Mouse (Mus musculus) layer of hippocampus, adult 9-11 months (tissue): ENCODE results near the gene Epc2.

Experiments
- DNase-seq: peaks from one replicate; pipeline ENCODE4 v3.0.0; 2022

Epc2 gene

DNA sequence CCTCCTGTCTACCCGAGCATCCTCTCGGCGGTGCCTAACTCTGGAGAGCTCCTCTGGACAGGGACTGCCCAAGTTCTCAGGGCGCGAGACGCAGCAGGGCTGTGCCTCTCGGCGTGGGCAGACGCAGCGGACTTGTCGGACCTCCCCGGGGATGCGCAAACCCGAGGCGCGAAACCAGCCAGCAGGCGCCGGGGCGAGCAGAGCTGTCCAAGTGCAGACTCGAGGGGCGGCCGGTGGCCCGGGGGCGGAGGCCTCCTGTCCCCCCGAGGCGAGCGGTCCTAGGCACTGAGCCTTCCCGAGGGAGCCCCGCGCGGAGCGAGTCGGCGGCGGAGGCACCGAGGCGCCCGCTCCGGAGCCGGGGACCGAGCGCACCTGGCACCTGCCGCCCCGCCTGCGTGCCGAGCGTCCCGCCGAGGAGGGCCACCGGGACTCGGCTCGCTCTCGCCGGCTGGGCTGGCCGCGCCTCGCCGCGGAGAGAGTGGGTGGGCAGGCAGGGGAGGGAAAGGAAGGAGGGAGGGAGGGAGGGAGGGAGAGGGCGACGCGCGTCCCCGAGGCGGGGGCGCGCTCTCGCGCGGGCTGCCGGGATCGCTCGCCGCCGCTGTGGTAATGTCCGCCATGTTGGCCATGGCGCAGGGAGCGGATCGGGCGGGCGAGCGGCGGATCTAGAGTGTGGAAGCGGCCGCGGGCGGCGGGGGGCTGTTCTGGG is at the start of gene Epc2:
TSS of gene Epc2 (plus strand) at position 556 of the 706 bp plus-strand sequence.
- peak; percentile 79 for DNase-seq

DNA sequence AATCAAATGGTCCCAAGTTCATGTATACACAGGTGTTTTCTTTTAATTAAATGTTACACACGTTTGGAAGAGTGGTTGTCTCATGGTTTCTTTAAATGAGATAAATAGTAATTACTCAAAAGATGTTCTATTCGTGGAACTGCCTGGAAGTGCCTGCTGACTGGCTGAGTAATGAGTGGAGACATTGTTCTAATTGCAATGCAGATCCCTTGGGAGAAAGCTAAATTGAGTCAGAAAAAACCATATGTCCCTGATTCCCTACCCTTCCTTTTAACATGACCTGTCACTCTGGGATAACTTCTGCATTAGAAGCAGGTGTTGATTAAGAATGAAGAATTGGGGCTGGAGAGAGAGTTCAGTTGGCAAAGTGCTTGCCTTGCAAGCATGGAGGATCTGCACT is 45.3 kb upstream of the Epc2 start:
- DNase-seq: no peak

DNA sequence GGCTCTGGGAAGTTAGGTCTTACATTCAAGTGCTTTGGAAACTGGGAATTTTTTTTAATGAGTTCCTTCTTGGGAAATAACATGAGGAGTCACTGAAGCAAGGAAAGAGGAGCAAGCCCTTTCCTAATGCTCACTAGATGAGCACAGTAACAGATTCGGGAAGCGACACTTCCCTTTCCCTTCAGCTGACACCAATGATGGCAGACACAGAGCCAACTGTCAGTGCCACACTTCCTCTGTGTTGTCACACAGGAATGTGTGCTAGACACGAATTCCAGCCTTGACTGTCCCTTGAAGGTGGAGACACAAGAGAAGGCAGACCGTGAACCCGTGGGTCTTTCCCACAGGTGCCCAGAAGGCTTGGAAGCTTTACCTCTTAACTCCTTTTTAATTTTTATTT is 39.6 kb upstream of the Epc2 start:
- peak; percentile 21 for DNase-seq

DNA sequence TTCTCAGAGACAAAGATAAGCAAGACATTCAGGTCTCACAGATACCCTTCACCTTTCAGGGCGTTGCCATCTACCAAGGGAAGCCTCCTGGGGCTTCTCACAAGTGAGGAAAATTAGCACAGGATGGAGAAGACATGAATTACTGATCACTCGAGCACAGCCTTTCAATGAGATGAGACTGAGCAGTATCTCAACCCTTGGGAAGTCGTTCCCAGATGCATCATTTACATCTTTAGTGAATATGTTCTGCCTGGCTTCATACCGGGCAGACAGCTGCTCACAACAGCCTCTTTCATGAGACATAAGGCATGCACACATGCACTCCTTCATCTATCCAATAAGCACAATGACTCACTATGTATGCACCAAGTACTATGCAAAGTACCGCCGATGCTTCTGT is 38.7 kb upstream of the Epc2 start:
- peak; percentile 38 for DNase-seq

DNA sequence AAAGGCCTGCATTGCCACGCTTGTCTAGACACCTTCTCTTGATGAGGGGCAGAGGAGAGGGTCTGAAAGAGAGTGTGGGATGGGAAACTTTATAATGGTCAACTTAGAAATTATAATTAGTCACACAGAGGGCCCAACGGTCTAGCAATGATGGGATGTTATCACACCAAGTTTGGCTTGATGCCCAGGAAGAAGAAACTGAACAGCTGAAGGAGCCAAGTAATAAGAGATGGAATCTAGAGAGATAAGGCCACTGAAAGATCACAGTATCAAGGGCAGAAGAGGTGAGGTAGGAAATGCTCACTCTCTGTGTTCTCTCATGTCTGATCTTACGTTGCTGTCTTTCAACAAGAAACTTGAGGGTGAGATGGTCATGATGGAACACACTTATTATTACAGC is 35.4 kb upstream of the Epc2 start:
- DNase-seq: no peak

DNA sequence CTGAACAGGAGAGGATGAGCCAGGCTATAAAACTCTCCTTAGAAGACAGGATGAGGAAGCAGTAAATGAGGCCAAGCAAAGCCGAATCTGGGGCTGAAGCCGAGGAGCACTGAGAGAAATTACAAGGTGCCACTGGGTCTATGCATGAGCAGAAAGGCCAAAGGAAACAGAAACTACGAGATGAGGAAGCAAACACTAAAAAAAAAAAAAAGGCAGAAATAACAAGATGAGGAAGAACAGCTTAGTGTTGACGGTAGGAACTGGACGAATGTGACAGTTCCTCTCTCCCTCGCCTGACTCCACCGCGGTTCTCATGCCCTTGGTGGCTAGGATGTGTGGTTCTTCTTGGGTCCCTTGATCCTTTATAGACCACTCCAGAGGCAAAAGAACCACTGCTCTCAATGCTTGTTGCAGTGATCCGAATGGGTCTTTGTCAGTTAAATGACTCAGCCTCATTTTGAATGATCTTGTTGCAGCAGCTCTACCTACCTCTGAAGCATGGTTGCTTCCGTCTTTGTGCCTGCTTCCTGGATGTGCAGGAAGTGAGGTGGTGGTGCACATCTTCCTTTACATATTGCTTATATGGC is 34.2 kb upstream of the Epc2 start:
- DNase-seq: peak; percentile 61

DNA sequence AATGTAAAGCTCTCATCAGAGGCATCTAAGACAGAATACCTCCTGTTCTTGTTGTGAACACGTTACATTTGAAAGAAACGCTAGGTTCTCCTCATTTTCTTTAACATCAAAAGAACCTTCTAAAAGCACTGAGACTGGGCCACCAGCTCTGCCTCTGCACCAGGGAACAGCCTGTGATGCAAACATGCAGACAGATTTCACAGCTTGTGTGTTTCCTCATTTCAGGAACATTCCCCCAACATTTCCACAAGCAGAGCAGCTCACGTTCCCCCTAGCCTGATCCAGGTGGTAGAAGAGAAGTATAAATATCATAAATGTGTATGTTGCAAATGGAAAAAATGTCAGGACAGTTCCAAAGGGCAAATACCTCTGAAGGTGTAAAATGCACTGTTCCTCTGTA is 30.9 kb upstream of the Epc2 start:
- peak; percentile 49 for DNase-seq

DNA sequence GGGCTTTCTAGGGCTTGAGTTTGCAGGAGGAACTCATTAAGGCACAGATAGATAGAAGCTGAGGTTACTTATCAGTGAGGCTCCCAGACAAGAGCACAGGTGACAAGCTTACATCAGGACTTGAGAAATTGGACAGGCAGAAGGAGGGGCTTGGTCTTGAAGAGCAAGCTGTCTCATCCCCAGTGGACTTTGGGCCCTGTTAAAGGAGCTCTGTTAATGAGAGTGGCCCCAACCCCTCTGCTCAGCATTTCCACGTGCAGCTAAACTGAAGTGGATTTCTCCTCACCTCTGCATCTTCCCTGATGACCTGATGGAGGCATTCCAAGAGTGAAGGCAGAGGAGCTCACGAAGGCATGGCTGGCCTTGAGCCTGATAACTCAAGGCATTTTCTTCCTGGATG is 27.4 kb upstream of the Epc2 start:
- no peak for DNase-seq

DNA sequence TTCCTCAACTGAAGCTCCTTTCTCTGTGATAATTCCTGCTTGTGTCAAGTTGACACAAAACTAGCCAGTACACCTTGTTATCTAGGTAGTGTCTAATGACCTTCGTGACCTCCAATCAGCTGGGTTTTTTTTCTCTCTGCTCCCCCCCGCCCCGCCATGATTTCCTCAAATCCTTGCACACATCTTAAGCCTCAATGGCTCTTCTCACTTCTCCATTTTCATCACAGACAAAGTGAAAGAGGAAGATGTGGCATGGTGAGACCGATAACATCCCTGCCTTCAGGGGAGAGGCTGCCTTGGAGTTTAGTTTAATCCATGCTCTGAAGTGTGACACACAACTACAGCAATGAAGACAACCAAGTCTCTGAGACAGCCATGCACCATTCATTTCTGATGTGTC is 26.5 kb upstream of the Epc2 start:
- DNase-seq: peak; percentile 28

DNA sequence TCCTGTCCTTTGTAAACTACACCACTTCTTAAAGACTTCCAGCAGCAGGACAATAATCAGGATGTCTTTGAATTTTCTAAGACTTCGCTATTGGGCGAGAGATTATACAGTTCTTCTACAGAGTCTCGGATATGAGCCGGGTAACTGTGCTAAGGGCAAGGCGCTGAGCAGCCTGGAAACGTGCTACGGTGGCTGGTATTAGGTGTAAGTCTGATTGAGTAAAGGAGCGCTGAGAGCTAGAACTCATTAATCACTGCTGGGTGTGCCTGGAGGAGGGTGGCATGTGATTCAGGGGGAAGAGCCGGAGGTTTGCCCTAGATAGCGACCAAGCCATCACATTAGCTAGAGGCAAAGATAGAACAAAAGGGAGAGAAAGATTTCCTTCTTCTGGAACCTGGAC is 25.1 kb upstream of the Epc2 start:
- no peak for DNase-seq

DNA sequence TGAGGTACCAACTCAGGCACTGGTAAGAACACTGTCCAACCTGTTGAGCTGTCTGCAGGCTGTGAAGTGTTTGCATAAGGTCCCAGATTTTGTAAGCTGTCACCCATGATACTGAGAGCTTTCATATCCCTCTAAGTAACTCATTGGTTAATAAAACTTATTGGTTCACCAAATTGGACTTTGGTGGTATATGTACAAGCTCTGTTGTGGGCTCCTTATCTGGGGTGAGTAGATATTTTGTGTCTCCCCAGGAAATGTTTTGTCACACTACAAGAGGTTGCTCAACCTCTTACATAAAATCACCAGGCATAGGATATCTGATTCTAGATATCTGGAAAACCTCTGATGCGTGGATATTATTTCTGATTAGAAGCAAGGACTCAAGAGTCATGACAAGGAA is 20.3 kb upstream of the Epc2 start:
- no peak for DNase-seq

DNA sequence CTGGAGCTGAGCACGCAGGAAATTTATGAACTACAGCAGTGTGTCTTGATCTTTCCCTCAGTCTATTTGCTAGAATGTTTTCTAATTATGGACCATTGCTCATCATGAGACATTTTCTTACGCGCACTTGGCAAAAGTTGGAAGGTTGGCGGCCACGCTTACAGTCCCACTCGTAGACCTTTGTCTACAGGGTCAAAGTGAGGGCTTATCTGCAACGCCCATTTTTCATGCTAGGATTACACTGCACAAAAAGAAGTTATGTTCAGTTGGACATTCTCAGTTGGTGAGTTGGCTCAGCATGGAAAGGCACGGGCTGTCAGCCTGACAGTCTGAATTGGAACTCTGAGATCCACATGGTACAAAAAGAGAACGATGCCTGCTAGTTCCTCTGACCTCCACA is 18.1 kb upstream of the Epc2 start:
- DNase-seq: no peak

DNA sequence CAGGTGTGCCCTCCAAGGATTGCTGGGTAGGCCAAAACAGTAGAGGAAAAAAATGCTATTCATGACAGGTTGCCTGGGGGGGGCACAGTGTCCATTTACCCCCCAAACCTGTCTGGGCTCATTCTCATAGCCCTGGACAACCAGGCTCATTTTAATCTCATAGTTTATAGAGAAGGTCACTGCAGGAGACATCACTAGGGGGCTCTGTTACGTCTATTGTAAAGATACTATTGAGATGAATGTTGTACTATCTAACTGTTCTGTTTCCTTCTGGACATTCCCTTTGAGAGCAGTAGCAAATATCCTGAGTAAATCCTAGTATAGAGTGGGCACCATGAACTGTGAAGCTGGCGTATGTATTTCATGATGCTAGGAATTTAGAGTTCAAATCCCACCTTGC is 5.0 kb upstream of the Epc2 start:
- DNase-seq: no peak

DNA sequence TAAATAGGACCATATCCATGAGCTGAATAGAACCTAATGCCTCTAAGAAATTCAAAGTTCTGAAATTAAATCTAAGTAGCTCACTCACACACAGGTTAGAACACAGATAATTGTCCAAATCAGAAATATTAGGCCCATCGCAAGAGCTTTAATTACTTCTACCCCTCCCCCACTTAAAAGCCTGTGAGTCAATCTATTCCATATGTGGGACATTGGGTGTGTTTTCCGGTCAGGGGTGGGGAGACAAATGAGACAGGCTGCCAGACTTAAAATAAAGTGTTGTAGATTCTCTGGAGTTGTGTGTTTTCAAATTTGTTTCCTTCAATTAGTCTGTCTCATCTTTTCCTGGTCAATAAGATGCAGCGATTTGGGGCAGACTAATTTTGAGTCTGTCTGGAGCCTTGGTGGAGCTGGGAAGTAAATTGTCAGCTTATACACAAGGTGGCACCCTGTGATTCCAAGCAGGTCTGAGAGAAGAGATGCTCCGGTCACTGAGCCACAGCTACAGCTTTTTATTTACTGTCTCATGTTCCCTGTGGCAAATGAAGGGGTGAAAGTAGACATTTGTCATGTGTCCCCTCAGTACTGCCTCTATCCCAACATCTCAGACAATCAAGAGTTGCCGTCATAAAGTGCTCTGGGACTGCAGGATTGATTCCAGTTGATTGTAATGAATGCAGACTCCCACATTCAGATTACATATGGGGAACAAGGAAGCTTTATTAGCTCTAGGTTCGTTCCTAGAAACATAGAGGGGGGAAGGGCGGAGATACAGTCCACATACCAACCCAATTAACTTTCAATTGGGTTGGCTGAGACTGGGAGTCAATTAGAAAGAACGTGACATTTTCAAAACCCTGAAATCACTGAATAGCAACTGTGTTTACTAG is 3.5 kb upstream of the Epc2 start:
- DNase-seq: no peak

DNA sequence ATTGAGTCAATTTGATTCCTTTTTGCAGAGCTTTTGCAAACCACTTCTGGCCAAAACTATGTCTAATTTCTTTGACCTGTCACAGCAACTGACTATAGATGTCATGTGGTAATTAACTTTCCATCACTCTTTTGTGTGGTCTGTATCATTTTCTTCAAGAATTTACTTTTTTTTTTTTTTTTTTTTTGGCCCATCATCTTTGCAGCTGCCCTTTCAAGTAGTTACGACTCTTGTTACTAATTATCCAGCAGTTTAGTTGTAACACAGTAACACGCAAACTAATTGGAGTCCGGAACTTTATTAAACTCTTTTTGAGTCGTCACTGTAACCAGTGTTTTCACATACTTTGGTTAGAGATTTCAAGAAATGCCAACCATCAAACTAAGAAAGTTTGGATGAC is 819 bp upstream of the Epc2 start:
- no peak for DNase-seq

DNA sequence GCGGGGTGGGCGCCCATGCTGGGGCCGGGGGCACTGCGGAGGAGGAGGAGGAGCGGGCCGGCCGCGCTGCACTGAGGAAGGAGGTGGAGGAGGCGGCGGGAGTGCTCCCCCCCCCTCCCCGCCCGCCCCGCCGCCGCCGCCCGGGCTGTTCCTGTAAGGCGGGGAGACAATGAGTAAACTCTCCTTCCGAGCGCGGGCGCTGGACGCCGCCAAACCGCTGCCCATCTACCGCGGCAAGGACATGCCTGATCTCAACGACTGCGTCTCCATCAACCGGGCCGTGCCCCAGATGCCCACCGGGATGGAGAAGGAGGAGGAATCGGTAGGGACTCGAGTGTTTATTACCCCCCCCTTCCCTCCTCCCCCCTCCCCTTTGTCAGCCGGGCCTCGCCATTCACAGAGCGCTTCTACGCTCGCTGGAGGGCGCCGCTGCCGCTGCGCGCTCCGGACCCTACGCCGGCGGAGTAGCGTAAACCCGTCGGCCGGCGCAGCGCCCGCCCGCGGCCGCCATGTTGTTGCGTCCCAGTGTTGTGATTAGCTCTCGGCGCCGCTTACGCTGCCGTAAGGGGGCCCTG is 438 bp downstream of the Epc2 start:
- peak; percentile 94 for DNase-seq

DNA sequence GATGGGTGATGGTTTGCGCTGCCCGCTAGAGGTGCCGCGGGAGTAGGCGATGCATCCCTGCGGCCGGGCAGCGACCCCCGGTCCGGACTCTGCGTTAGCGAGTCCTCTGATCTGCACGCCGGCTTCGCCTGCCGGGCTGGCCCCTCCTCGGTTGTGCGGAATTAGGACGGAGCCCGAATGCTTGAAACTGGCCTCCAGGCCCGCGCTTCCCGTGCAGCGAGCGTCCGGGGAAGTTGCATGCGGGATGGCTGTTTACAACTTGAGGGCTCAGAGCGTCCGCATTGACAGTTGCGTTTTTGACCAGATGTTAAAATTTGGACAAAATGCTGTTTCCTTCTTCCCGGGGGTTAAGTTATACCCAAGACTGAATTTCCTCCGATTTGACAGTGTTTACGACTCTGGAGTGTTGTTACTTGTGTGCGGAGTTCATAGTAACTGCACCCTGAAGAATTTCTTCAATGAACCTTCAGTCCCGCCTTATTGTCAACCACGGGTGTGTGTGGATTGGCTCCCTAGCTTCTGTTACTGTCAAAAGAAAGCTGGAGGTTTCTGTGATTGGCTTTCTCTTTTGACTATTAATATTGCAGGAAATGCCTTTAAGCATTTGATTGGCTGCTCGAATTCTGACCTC is 1.3 kb downstream of the Epc2 start:
- peak; percentile 82 for DNase-seq

DNA sequence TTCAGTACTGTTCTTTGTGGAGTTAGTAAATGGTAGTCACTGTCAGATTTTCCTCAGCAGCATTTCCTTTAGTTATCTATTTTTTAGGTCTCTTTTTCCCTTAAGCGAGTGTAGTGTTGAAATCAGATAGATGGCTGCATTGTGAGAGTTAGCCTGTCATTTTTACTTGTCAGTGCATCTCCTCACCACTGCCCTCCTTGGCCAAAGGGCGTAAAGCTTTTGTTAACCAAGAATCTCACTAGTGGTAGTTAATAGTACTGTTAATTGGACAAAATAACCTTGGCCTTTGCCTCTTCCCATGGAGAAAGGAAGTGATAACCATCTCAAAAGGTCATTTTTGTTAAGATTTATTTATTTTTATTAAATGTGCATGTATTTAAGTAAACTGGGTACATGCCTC is 6.5 kb downstream of the Epc2 start:
- no peak for DNase-seq

DNA sequence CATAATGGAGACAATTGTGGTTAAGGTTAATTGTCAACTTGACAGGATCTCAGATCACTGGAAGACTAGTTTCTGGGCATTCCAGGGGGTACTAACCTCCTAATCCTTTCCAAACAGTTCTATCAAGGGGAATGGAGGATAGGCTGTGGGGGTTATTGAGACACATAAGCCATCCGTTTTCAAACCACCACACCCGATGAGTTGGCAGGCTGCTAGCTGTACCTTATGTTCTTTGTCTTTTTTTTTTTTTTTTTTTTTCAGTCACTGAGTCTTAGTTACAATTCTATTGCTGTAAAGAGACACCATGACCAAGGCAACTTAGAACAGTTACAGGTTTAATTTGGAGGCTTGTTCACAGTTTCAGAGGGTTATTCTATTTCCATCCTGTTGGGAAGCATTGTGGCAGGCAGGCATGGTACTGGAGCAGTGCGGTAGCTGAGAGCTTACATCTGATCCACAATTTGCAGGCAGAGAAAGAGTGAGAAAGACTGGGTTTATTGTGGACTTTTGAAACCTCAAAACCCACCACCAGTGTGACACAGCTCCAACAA is 14.5 kb downstream of the Epc2 start:
- DNase-seq: no peak

DNA sequence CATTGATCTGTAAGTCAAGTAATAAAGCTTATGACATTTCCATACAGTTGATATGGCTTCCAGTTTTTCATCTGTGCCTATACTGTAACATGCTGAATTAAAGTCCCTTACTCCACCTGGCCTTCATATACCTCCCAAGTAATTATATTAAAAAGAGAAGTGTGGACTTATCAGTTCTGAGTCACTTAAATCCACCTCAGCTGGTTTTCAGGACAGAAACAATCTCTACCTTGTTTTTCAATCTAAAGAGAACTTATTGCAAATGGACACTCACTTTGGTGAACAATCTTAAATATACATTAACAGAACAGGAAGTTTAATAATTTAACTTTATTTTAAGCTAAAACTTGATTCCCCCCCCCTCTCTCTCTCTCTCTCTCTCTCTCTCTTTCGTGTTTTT is 15.8 kb downstream of the Epc2 start:
- no peak for DNase-seq

DNA sequence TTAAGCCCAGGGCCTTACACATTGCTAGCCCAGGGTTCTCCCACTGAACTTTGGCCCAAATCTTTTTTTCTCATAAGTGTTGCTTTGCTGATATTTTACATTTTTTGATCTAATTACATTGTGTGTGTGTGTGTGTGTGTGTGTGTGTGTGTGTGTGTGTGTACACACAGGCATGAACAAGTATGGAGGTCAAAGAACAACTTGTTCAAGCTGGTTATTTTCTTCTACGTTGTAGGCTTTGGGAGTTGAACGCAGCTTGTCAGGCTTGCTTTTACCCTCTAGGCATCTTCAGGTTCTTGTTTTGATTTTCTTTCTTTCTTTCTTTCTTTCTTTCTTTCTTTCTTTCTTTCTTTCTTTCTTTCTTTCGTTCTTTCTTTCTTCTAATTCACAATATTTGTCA is 19.9 kb downstream of the Epc2 start:
- DNase-seq: no peak

DNA sequence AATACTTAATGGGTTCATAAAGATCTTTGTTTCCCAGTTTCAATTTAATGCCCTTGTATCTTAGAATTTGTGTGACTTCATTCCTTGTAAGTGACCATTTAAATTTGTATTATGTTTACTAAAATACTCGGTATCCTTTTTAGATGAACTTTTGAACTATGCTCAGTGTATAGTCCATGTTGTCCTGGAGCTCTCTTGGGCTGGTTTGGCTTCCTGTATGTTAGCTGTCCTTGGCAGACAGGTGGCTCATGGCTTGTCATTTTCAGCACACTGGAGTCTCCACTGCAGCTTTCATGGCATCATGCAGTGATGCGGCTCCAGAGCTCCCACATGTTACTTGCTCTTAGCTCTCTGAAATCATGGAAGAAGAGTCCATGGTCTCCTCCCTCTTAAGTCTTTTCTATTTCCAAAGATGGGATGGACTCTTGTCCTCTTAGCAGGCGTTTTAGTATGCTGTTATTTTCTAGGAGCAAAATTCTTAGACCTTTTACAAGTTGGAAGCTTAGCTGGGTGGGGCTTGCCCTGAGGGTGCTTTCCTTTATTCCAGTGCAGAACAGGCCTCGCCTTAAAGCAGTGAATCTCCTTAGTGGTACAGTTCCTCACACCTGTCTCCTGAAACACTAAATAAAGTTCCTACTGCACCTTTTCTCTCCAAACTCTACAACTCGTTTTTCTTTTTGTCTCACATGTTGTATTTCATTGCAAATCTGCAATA is 20.5 kb downstream of the Epc2 start:
- no peak for DNase-seq
